Mouse (Mus musculus) hindbrain, postnatal 0 days (tissue): ENCODE results near the gene Neurog3. TPM values are rescaled to one million over a fixed set of nuclear protein-coding genes. Genes with fewer than 3 reads are reported as not detected.

Experiments used
- ATAC-seq: fragments of 200-750 bp; cut with Nextera tagmentation; 2 replicates; pipeline ENCODE4 v1.8.0; 2017; ENCODE audit warnings: mild to moderate bottlenecking, moderate TSS enrichment, moderate library complexity
- DNase-seq: peaks from one replicate; pipeline ENCODE4 v3.0.0-alpha.2; 2015; ENCODE audit warnings: low spot score
- H3K27ac ChIP-seq: fragments of 300-500 bp; sonication (generic); 2 replicates; pipeline ENCODE4 v1.5.1; 2014; ENCODE audit warnings: mild to moderate bottlenecking
- H3K27me3 ChIP-seq: fragments of 300-500 bp; sonication (generic); 2 replicates; pipeline ENCODE4 v1.6.1; 2014; ENCODE audit warnings: low read length, mixed read lengths; ENCODE audit not compliant: insufficient read depth
- H3K36me3 ChIP-seq: fragments of 300-500 bp; sonication (generic); 2 replicates; pipeline ENCODE4 v1.6.1; 2014; ENCODE audit warnings: low read length, mixed read lengths; ENCODE audit not compliant: insufficient read depth
- H3K4me1 ChIP-seq: fragments of 300-500 bp; sonication (generic); 2 replicates; pipeline ENCODE4 v1.6.1; 2014; ENCODE audit warnings: antibody characterized with exemption, low read length, mixed read lengths; ENCODE audit not compliant: insufficient read depth
- H3K4me2 ChIP-seq: fragments of 300-500 bp; sonication (generic); 2 replicates; pipeline ENCODE4 v1.6.1; 2014; ENCODE audit warnings: low read depth, mild to moderate bottlenecking, low read length, moderate library complexity, mixed read lengths
- H3K4me3 ChIP-seq: fragments of 300-500 bp; sonication (generic); 2 replicates; pipeline ENCODE4 v1.5.1; 2014; ENCODE audit warnings: low read length
- H3K9ac ChIP-seq: fragments of 300-500 bp; sonication (generic); replicated peaks from 2 replicates; pipeline ENCODE4 v1.6.1; 2014; ENCODE audit warnings: mild to moderate bottlenecking, low read length, moderate library complexity, mixed read lengths
- H3K9me3 ChIP-seq: fragments of 300-500 bp; sonication (generic); 2 replicates; pipeline ENCODE4 v1.6.1; 2016; ENCODE audit warnings: low read length, mixed read lengths
- CTCF ChIP-seq: IDR thresholded peaks from 2 replicates; pipeline ENCODE4 v1.5.1; 2016; ENCODE audit warnings: antibody characterized with exemption, control low read depth, low read depth
- WGBS: fragments of 180-500 bp; shearing (Covaris S2); extraction: QIAGEN DNeasy Blood & Tissue Kit; methylation state at CpG from one replicate; pipeline ENCODE4 v1.1.7; 2014; 5-methylcytosine and 5-hydroxymethylcytosine counted together
- polyA plus RNA-seq: library from polyadenylated mRNA; unstranded; fragments of >200 nt; fragmentation: Nextera tagmentation; extraction: Ambion mirVana; gene quantifications from 2 replicates; pipeline ENCODE4 v1.2.1, GENCODE M21; 2015
- total RNA-seq: library from RNA; depleted of rRNA; stranded (reverse); fragments of >200 nt; gene quantifications from 2 replicates; pipeline ENCODE4 v1.2.3, GENCODE M21; 2014

The Neurog3 gene
- total and polyA plus RNA-seq, 2 experiments from 2014 or later, result not detected

DNA sequence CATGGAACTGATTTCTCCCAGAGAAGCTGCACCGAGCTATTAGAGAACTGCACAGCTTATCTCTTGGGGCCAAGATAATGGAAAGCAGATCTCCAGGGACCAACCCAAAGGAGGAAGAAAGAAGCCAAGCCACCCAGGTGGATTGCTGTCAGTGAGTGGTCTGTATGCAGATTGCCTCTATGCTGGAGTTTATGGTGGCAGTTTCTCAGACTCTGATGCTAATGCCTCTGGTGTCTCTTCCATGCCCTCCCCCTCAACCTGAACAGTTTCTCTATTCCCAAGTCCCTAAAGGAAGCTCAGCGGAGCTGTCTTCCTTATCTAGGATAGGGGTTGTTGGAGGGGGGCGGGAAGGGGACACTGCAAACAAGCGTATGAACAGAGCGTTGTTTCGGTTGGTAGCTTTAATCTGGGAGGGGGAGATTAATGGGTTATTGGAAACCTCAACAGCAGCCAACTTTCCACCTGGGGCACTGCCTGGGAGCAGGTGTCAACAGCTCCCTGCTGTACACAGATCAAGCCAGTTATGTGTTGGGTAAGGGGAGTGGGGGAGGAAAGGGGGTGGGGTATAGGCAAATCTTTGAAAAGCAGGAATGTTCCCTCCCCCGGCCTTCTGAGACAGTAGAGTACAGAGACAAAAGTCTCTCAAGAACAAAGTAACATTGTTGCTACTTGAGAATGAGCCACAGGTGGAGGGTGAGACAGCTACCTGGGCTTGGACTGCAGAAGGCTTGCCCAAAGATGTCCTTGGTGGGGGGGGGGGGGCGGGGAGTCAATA, 3.0 kb downstream of the Neurog3 start:
- Histone ChIP-seq H3K27ac (no peak overlapping the region), H3K4me1 (no peaks in the 10 kb centered on the region), H3K4me2 (no peak overlapping the region), H3K36me3 (no peaks in the 10 kb centered on the region), H3K27me3 (peaks cover 72% of the 10 kb centered on the region), H3K9ac (no peak overlapping the region), H3K4me3 (no peak overlapping the region), H3K9me3 (no peaks in the 10 kb centered on the region)
- no peak for ATAC-seq
- no peak for TF ChIP-seq CTCF
- no peak for DNase-seq
- 3% methylated on average over 8 of the region's 8 CpGs for WGBS

DNA sequence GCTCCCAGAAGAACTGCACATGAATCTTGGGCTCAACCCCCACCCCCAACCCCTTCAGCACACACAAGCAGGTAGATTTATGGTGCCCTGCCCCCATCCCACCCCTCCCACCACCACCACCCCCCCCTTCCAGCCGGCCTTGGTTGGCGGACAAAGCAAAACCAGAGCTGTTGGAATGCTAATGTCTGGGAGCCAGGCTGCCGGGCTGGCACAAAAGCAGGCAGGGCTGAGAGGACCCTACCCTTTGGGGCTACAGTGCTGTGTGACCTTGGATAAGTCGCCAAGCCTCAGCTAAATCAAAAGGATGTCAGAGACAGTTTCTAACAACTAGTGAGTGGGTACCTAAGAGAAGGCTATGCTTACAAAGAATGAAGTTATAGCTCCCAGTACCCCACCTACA, 4.3 kb downstream of the Neurog3 start:
- no peak overlapping the region for H3K27ac ChIP-seq
- DNase-seq (no peak), ATAC-seq (no peak)
- H3K9me3 ChIP-seq, result no peaks in the 10 kb centered on the region
- no peak overlapping the region for H3K4me3 ChIP-seq
- TF ChIP-seq CTCF, result no peak
- H3K36me3 ChIP-seq, result no peaks in the 10 kb centered on the region
- WGBS, result 9% methylated on average over 4 of the region's 4 CpGs
- H3K27me3 ChIP-seq, result peaks cover 59% of the 10 kb centered on the region
- no peaks in the 10 kb centered on the region for H3K4me1 ChIP-seq
- no peak overlapping the region for H3K4me2 ChIP-seq
- no peak overlapping the region for H3K9ac ChIP-seq

DNA sequence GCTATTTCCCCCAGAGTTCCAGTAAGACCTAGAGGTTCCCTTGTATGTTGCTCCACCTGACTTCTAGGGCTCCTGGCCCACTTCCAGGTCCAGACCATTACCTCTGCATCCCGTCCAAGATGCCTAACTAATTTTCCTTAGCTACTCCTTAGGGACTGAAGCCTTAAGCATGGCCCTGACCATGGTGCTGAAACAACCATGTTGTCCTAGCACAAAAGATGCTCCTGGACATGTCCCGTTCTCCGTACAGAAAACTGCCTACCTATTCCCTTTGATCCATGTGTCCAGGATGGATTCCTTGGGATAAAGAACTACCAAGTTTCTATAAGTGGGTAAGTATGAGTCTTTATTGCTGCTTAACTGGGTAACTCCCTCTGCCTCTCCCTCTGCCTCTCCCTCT, 5.2 kb downstream of the Neurog3 start:
- TF ChIP-seq CTCF, result no peak
- no peak overlapping the region for H3K27ac ChIP-seq
- 30% methylated on average over 3 of the region's 3 CpGs for WGBS
- no peaks in the 10 kb centered on the region for H3K4me1 ChIP-seq
- DNase-seq (no peak), ATAC-seq (no peak)
- H3K9ac ChIP-seq, result no peak overlapping the region
- H3K4me3 ChIP-seq, result no peak overlapping the region
- H3K4me2 ChIP-seq, result no peak overlapping the region
- H3K27me3 ChIP-seq, result peaks cover 50% of the 10 kb centered on the region
- no peaks in the 10 kb centered on the region for H3K36me3 ChIP-seq
- H3K9me3 ChIP-seq, result no peaks in the 10 kb centered on the region

DNA sequence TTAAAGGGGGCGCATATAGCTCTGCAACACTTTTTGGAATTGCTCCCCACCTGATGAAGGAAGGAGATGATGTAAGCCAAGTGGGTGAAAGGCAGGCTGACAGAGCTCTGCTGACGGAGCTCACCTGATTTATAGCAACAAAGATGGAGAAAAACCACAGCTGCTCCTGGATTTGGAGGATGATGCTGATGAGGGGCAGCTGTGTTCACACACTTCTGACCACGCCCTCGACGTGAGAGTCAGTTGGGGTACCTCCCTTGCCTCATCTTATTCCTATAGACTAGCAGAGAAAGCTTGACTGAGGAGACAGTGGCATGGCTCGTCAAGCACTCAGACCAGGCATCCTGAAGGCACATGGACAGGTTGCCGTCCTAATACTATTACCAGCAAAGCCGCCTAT, 10.9 kb downstream of the Neurog3 start, which contains the start of gene Fam241b:
Gene Fam241b, minus strand, starts transcription at position 101 of the 400 bp plus-strand sequence.
- Histone ChIP-seq H3K4me1 (no peaks in the 10 kb centered on the region), H3K9me3 (no peaks in the 10 kb centered on the region), H3K27me3 (no peaks in the 10 kb centered on the region), H3K27ac (no peak within 1 kb of the TSS), H3K36me3 (no peaks in the 10 kb centered on the region), H3K9ac (no peak within 1 kb of the TSS), H3K4me2 (no peak within 1 kb of the TSS), H3K4me3 (no peak within 1 kb of the TSS)
- ATAC-seq (no peak), DNase-seq (no peak)
- WGBS, result 75% methylated on average over 8 of the region's 8 CpGs
- no peak for TF ChIP-seq CTCF

DNA sequence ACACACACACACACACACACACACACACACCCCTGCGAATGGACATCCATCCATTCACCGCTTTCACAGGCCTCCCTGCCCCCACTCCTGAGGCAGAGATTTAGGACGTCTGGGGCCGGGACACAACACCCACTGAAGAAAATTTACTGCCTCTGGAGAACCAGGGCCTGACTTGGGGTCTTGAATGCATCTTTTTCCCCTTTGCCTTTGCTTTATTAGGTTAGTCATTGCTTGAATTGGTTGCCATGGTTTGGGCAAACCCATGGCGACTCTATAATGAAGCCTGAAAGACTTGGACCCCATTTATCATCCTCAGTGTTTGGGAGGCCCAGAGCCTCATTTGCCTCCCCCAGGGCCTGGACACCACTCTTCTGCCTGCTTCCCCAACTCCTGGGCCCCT, 13.1 kb downstream of the Neurog3 start:
- H3K9me3 ChIP-seq, result no peaks in the 10 kb centered on the region
- H3K27ac ChIP-seq, result no peak overlapping the region
- no peaks in the 10 kb centered on the region for H3K27me3 ChIP-seq
- no peak for TF ChIP-seq CTCF
- 24% methylated on average over 5 of the region's 5 CpGs for WGBS
- DNase-seq (no peak), ATAC-seq (no peak)
- no peak overlapping the region for H3K9ac ChIP-seq
- H3K4me2 ChIP-seq, result no peak overlapping the region
- H3K4me3 ChIP-seq, result no peak overlapping the region
- no peaks in the 10 kb centered on the region for H3K36me3 ChIP-seq
- no peaks in the 10 kb centered on the region for H3K4me1 ChIP-seq

DNA sequence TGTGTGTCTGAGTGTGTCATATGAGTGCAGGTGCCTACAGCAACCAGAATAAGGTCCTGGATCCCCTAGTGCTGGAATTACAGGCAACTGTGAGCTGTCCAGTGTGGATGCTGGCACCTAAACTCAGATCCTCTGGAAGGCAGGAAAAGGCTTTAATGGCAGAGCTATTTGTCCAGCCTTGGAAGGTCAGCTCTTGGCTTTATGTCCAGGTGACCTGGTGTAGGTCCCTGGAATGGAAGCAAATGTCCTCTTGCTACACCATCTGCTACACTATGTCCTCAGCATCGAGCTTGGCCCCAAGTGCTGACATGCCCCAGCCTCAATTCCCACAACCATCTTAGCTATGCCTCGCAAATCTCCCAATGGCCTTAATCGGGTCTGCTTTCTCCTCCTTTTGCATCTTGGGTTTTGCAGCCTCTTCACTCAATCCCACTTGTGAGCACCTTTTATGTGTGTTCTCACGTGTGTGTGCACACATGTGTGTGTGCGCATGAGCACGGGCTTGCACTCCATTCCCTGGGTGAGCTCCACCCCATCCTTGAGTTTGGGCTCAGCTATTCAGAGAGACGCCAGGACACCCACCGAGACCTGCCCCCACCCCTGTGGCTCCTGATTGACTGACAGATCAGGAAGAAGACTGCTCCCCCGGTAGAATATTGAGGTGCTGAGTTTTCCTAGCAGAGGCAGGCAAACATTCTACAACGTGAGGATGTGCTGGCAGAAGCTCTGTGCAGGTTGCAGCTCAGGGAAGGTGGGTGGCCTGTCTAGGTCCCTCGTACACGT, 14.8 kb downstream of the Neurog3 start:
- Histone ChIP-seq H3K4me2 (no peak overlapping the region), H3K27me3 (no peaks in the 10 kb centered on the region), H3K4me1 (no peaks in the 10 kb centered on the region), H3K9me3 (no peaks in the 10 kb centered on the region), H3K9ac (no peak overlapping the region), H3K36me3 (no peaks in the 10 kb centered on the region), H3K27ac (no peak overlapping the region), H3K4me3 (no peak overlapping the region)
- no peak for ATAC-seq
- no peak for TF ChIP-seq CTCF
- WGBS, result 50% methylated on average over 12 of the region's 12 CpGs
- DNase-seq, result no peak

DNA sequence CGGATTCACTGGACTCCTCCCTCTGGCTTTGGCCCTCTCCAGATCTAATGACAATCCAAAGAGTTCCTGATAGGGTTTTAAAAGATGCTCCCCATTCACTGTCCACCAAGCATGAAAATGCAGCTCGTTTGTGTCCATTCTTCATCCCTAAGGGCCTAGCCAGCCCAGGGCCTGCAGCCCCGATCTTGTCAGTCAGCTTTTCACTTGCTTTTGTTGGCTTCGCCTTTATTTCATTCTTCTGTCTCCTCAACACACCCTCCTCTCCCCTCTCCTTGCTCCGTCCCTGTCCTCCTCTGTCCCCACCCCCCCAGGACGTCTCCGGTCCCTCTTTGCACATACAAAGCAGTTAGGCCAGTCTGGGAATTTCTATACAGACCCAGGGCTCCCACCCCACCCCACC, 17.0 kb downstream of the Neurog3 start:
- no peak for TF ChIP-seq CTCF
- H3K36me3 ChIP-seq, result no peaks in the 10 kb centered on the region
- H3K4me2 ChIP-seq, result no peak overlapping the region
- no peak overlapping the region for H3K9ac ChIP-seq
- no peak overlapping the region for H3K4me3 ChIP-seq
- no peaks in the 10 kb centered on the region for H3K27me3 ChIP-seq
- H3K4me1 ChIP-seq, result no peaks in the 10 kb centered on the region
- no peaks in the 10 kb centered on the region for H3K9me3 ChIP-seq
- H3K27ac ChIP-seq, result no peak overlapping the region
- DNase-seq (no peak), ATAC-seq (no peak)
- 14% methylated on average over 7 of the region's 7 CpGs for WGBS
